Mouse (Mus musculus) hindbrain, embryonic 12.5 days (tissue): ENCODE measurements around the gene Adpgk. TPM values are rescaled to one million over a fixed set of nuclear protein-coding genes. Genes with fewer than 3 reads are reported as not detected.

Experiments used
- ATAC-seq: fragments of 200-750 bp; cut with Nextera tagmentation; 2 replicates; pipeline ENCODE4 v1.8.0; 2017; ENCODE audit warnings: moderate TSS enrichment; ENCODE audit not compliant: low FRiP score
- H3K27ac ChIP-seq: fragments of 300-500 bp; sonication (generic); 2 replicates; pipeline ENCODE4 v1.5.1; 2016; ENCODE audit warnings: mild to moderate bottlenecking
- H3K27me3 ChIP-seq: fragments of 300-500 bp; sonication (generic); 2 replicates; pipeline ENCODE4 v1.6.1; 2016; ENCODE audit warnings: mild to moderate bottlenecking
- H3K36me3 ChIP-seq: fragments of 300-500 bp; sonication (generic); 2 replicates; pipeline ENCODE4 v1.6.1; 2016; ENCODE audit warnings: mild to moderate bottlenecking
- H3K4me1 ChIP-seq: fragments of 300-500 bp; sonication (generic); 2 replicates; pipeline ENCODE4 v1.6.1; 2016
- H3K4me2 ChIP-seq: fragments of 300-500 bp; sonication (generic); replicated peaks from 2 replicates; pipeline ENCODE4 v1.6.1; 2016; ENCODE audit warnings: mild to moderate bottlenecking
- H3K4me3 ChIP-seq: fragments of 300-500 bp; sonication (generic); 2 replicates; pipeline ENCODE4 v1.5.1; 2016; ENCODE audit warnings: mild to moderate bottlenecking
- H3K9ac ChIP-seq: fragments of 300-500 bp; sonication (generic); 2 replicates; pipeline ENCODE4 v1.6.1; 2016; ENCODE audit warnings: mild to moderate bottlenecking, moderate library complexity
- H3K9me3 ChIP-seq: fragments of 300-500 bp; sonication (generic); replicated peaks from 2 replicates; pipeline ENCODE4 v1.6.1; 2016; ENCODE audit warnings: mild to moderate bottlenecking
- WGBS: fragments of 180-500 bp; shearing (Covaris S2); methylation state at CpG from one replicate; pipeline ENCODE4 v1.1.7; 2016; 5-methylcytosine and 5-hydroxymethylcytosine counted together
- polyA plus RNA-seq: library from polyadenylated mRNA; unstranded; fragments of >200 nt; fragmentation: Nextera tagmentation; extraction: Ambion mirVana; gene quantifications from 2 replicates; pipeline ENCODE4 v1.2.1, GENCODE M21; 2016

Adpgk gene
- polyA plus RNA-seq, 1 experiment from 2014 or later, result 35.3 TPM

- H3K27me3 ChIP-seq, result no peaks in the 10 kb centered on the region
- H3K9me3 ChIP-seq, result no peaks in the 10 kb centered on the region
- H3K4me1 ChIP-seq, result peaks cover 35% of the 10 kb centered on the region
- peaks cover 1% of the 10 kb centered on the region; the same call in 1 of the 2 replicates for H3K36me3 ChIP-seq
- peak overlapping the region; percentile 72 for H3K4me2 ChIP-seq
- peak overlapping the region; percentile 94 for H3K9ac ChIP-seq
- no peak for ATAC-seq
- WGBS, result 58% methylated on average over 3 of the region's 3 CpGs
- H3K27ac ChIP-seq, result no peak overlapping the region
- peak overlapping the region; percentile 98 for H3K4me3 ChIP-seq
Measured at GRCm38 (mm10) chr9:59292493-59292875, 1.1 kb downstream of the Adpgk start.

DNA sequence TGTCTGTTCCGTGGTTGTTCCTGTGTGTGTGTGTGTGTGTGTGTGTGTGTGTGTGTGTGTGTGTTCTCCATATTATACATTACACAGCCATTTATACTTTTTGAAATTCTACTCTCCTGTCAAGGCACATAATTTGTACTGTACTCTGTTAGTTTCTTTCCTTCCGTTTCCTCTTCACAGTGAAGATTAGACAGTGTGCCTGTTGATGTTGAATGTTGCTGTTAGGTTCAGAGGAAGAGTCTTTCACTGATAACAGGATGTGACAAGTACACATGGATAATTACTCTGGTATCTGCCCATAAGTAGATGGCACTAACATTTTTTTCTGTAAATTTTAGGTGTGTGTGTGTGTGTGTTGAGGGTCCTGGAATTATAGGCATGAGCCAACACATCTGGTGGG is 5.1 kb downstream of the Adpgk start:
- 83% methylated on average over 2 of the region's 2 CpGs for WGBS
- Histone ChIP-seq H3K4me1 (peaks cover 9% of the 10 kb centered on the region), H3K9me3 (no peaks in the 10 kb centered on the region), H3K9ac (no peak overlapping the region), H3K36me3 (peaks cover 32% of the 10 kb centered on the region), H3K27ac (no peak overlapping the region), H3K4me3 (no peak overlapping the region), H3K4me2 (no peak overlapping the region), H3K27me3 (no peaks in the 10 kb centered on the region)
- ATAC-seq, result no peak

DNA sequence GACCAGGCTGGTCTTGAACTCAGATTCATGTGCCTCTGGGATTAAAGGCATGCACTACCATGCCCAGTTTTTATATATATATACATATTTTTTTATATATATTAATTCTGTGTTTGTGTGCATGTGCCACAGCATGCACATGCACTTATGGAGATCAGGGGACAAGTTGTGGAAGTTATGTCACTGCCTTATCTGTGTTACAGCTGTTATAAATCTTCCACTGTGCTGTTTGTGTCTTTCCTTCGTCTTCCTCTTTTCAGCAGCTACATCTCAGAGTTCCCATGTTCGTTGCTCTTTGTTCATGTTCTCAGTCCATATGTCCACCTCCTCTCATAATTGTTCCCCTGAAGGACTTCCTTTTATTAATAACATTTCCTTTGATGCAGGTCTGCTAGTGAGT is 16.5 kb downstream of the Adpgk start:
- Histone ChIP-seq H3K36me3 (peaks cover 55% of the 10 kb centered on the region), H3K27me3 (no peaks in the 10 kb centered on the region), H3K4me2 (no peak overlapping the region), H3K4me1 (no peaks in the 10 kb centered on the region), H3K4me3 (no peak overlapping the region), H3K9ac (no peak overlapping the region), H3K27ac (no peak overlapping the region), H3K9me3 (no peaks in the 10 kb centered on the region)
- 81% methylated on average over 2 of the region's 2 CpGs for WGBS
- no peak for ATAC-seq

GRCm38 (mm10) chr9:59310582-59311283 is 19.4 kb downstream of the Adpgk start:
- H3K27me3 ChIP-seq, result no peaks in the 10 kb centered on the region
- no peaks in the 10 kb centered on the region for H3K9me3 ChIP-seq
- no peak overlapping the region for H3K9ac ChIP-seq
- peaks cover 61% of the 10 kb centered on the region for H3K36me3 ChIP-seq
- H3K27ac ChIP-seq, result no peak overlapping the region
- ATAC-seq, result no peak
- H3K4me2 ChIP-seq, result no peak overlapping the region
- 89% methylated on average over 8 of the region's 8 CpGs for WGBS
- H3K4me1 ChIP-seq, result no peaks in the 10 kb centered on the region
- no peak overlapping the region for H3K4me3 ChIP-seq

- H3K36me3 ChIP-seq, result peaks cover 59% of the 10 kb centered on the region
- ATAC-seq, result no peak
- H3K27me3 ChIP-seq, result no peaks in the 10 kb centered on the region
- no peak overlapping the region for H3K4me3 ChIP-seq
- H3K4me1 ChIP-seq, result no peaks in the 10 kb centered on the region
- no peak overlapping the region for H3K9ac ChIP-seq
- no peak overlapping the region for H3K27ac ChIP-seq
- H3K9me3 ChIP-seq, result no peaks in the 10 kb centered on the region
- WGBS, result 90% methylated on average over 3 of the region's 3 CpGs
- H3K4me2 ChIP-seq, result no peak overlapping the region
Measured at GRCm38 (mm10) chr9:59311284-59311670, 19.9 kb downstream of the Adpgk start.

DNA sequence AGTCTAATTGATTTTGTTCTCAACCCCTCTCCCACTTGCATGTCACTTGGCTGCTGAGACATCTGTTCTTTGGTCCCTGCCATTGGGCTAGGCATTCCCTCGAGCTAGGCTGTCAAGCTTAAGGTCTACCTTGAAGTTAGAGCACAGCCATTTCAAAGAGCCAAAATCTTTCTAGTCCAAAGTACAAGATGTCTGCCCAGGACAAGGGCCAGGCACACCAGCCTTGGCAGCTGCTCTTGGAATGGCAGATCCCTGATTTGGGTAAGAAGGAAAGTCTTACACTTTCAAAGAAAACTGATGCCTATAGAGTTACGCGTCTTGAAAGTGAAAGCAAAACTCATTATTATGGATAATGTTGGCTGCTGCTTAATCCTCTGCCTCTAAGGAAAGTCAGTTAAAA is 24.8 kb downstream of the Adpgk start:
- H3K27ac ChIP-seq, result no peak overlapping the region
- no peaks in the 10 kb centered on the region for H3K9me3 ChIP-seq
- no peaks in the 10 kb centered on the region for H3K27me3 ChIP-seq
- no peak overlapping the region for H3K9ac ChIP-seq
- peaks cover 48% of the 10 kb centered on the region for H3K36me3 ChIP-seq
- 92% methylated on average over 3 of the region's 3 CpGs for WGBS
- no peak for ATAC-seq
- no peak overlapping the region for H3K4me2 ChIP-seq
- no peaks in the 10 kb centered on the region for H3K4me1 ChIP-seq
- no peak overlapping the region for H3K4me3 ChIP-seq

GRCm38 (mm10) chr9:59324351-59324750 is 33.0 kb downstream of the Adpgk start:
- H3K27me3 ChIP-seq, result no peaks in the 10 kb centered on the region
- ATAC-seq, result no peak
- no peak overlapping the region for H3K27ac ChIP-seq
- H3K4me3 ChIP-seq, result no peak overlapping the region
- H3K36me3 ChIP-seq, result peaks cover 77% of the 10 kb centered on the region
- H3K4me1 ChIP-seq, result no peaks in the 10 kb centered on the region
- no peak overlapping the region for H3K4me2 ChIP-seq
- no peak overlapping the region for H3K9ac ChIP-seq
- H3K9me3 ChIP-seq, result no peaks in the 10 kb centered on the region

GRCm38 (mm10) chr9:59330055-59330454 is 38.7 kb downstream of the Adpgk start:
- Histone ChIP-seq H3K4me1 (no peaks in the 10 kb centered on the region), H3K36me3 (peaks cover 68% of the 10 kb centered on the region), H3K27me3 (no peaks in the 10 kb centered on the region), H3K9me3 (no peaks in the 10 kb centered on the region), H3K4me2 (no peak overlapping the region), H3K27ac (no peak overlapping the region), H3K4me3 (no peak overlapping the region), H3K9ac (no peak overlapping the region)
- WGBS, result 94% methylated on average over 5 of the region's 5 CpGs
- ATAC-seq, result no peak

GRCm38 (mm10) chr9:59336539-59336938 is 45.2 kb downstream of the Adpgk start:
- no peak overlapping the region for H3K27ac ChIP-seq
- WGBS, result 92% methylated on average over 3 of the region's 3 CpGs
- H3K4me2 ChIP-seq, result no peak overlapping the region
- no peak for ATAC-seq
- H3K9ac ChIP-seq, result no peak overlapping the region
- no peak overlapping the region for H3K4me3 ChIP-seq
- no peaks in the 10 kb centered on the region for H3K27me3 ChIP-seq
- H3K9me3 ChIP-seq, result no peaks in the 10 kb centered on the region
- peaks cover 48% of the 10 kb centered on the region for H3K36me3 ChIP-seq
- H3K4me1 ChIP-seq, result no peaks in the 10 kb centered on the region

GRCm38 (mm10) chr9:59337889-59338288 is 46.5 kb downstream of the Adpgk start:
- Histone ChIP-seq H3K9me3 (no peaks in the 10 kb centered on the region), H3K36me3 (peaks cover 51% of the 10 kb centered on the region), H3K27ac (no peak overlapping the region), H3K27me3 (no peaks in the 10 kb centered on the region), H3K4me2 (no peak overlapping the region), H3K4me3 (no peak overlapping the region), H3K9ac (no peak overlapping the region), H3K4me1 (no peaks in the 10 kb centered on the region)
- no peak for ATAC-seq
- 96% methylated on average over 5 of the region's 5 CpGs for WGBS

- no peaks in the 10 kb centered on the region for H3K4me1 ChIP-seq
- H3K9ac ChIP-seq, result no peak overlapping the region
- 85% methylated on average over 5 of the region's 5 CpGs for WGBS
- no peaks in the 10 kb centered on the region for H3K9me3 ChIP-seq
- H3K4me3 ChIP-seq, result no peak overlapping the region
- peaks cover 49% of the 10 kb centered on the region for H3K36me3 ChIP-seq
- H3K27me3 ChIP-seq, result no peaks in the 10 kb centered on the region
- H3K4me2 ChIP-seq, result no peak overlapping the region
- ATAC-seq, result no peak
- no peak overlapping the region for H3K27ac ChIP-seq
Measured at GRCm38 (mm10) chr9:59338411-59338810, 47.1 kb downstream of the Adpgk start.

GRCm38 (mm10) chr9:59339107-59339506 is 47.7 kb downstream of the Adpgk start:
- ATAC-seq, result no peak
- Histone ChIP-seq H3K9ac (no peak overlapping the region), H3K36me3 (peaks cover 49% of the 10 kb centered on the region), H3K4me3 (no peak overlapping the region), H3K4me2 (no peak overlapping the region), H3K9me3 (no peaks in the 10 kb centered on the region), H3K27ac (no peak overlapping the region), H3K4me1 (no peaks in the 10 kb centered on the region), H3K27me3 (no peaks in the 10 kb centered on the region)
- WGBS, result 86% methylated on average over 5 of the region's 5 CpGs

DNA sequence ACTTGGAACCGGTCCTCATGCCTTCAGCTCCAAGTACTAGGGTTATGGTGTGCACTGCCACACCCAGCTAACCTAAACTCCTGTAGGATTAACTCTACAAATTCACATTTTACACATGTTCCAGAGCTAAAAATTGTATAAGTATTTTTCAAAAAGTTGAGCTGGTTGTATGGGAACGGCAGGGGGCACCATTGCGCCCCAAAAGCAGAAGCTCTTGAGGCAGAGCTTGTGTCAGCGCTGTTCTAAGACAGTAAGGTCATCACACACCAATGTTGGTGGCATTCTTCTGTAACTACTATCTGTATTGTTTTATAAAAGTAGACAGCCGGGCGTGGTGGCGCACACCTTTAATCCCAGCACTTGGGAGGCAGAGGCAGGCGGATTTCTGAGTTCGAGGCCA is 48.6 kb downstream of the Adpgk start:
- H3K4me3 ChIP-seq, result no peak overlapping the region
- H3K27me3 ChIP-seq, result no peaks in the 10 kb centered on the region
- H3K4me1 ChIP-seq, result no peaks in the 10 kb centered on the region
- WGBS, result 89% methylated on average over 8 of the region's 9 CpGs
- no peak overlapping the region for H3K27ac ChIP-seq
- peaks cover 49% of the 10 kb centered on the region for H3K36me3 ChIP-seq
- H3K9me3 ChIP-seq, result no peaks in the 10 kb centered on the region
- H3K9ac ChIP-seq, result no peak overlapping the region
- H3K4me2 ChIP-seq, result no peak overlapping the region
- ATAC-seq, result no peak
